Mouse (Mus musculus): Measurements from ENCODE around the gene Tmem171. TPM values are rescaled to one million over a fixed set of nuclear protein-coding genes. Genes with fewer than 3 reads are reported as not detected.

Tmem171 gene
- polyA plus RNA-seq, 1 experiment: 16.9 TPM

DNA sequence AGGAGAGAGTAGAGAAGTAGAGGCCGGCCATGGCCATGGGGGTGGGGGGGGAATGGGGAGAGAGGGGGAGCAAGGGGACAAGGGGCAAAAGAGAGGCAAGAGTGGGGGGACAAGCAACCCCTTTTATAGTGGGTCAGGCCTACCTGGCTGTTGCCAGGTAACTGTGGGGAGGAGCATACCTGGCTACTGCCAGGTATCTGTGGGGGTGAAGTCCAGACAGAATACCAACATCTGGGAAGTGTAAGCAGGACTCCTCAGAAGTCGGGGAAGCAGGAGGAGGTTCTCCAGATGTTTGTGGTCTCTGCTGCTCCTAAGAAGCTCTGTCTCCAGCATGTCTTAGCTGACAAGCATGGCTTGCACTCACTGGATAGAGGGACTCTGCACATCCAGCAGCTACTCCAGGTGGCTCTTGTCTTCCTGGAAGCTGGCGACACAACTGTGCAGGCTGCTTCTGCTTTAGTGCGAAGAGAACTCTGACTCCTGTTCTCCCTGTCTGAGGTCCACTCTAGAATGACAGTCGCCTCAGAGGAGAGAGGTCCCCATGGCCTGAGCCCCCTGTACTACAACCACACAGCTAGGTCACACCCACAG is 14.1 kb downstream of the Tmem171 start:
- no peak overlapping the region for H3K4me3 ChIP-seq (ENCODE audit: insufficient read depth, low read length)
- no peak overlapping the region for H3K27ac ChIP-seq (ENCODE audit: insufficient read depth, low read depth, low read length)
- TF ChIP-seq CTCF (IDR thresholded peaks at IDR 0.05; ENCODE audit: low read depth, low read length): no peak
- no peak for TF ChIP-seq POLR2A (IDR thresholded peaks at IDR 0.05; ENCODE audit: borderline replicate concordance, low read depth, low read length)
- H3K4me1 ChIP-seq (ENCODE audit: control insufficient read depth, insufficient read depth, low read length): peaks cover 15% of the 10 kb centered on the region

GRCm38 (mm10) chr13:98679631-98680041 is 15.0 kb downstream of the Tmem171 start:
- no peak overlapping the region for H3K27ac ChIP-seq (ENCODE audit: insufficient read depth, low read depth, low read length)
- H3K4me3 ChIP-seq (ENCODE audit: insufficient read depth, low read length): no peak overlapping the region
- H3K4me1 ChIP-seq (ENCODE audit: control insufficient read depth, insufficient read depth, low read length): peaks cover 10% of the 10 kb centered on the region
- no peak for TF ChIP-seq POLR2A (IDR thresholded peaks at IDR 0.05; ENCODE audit: borderline replicate concordance, low read depth, low read length)
- TF ChIP-seq CTCF (IDR thresholded peaks at IDR 0.05; ENCODE audit: low read depth, low read length): no peak

DNA sequence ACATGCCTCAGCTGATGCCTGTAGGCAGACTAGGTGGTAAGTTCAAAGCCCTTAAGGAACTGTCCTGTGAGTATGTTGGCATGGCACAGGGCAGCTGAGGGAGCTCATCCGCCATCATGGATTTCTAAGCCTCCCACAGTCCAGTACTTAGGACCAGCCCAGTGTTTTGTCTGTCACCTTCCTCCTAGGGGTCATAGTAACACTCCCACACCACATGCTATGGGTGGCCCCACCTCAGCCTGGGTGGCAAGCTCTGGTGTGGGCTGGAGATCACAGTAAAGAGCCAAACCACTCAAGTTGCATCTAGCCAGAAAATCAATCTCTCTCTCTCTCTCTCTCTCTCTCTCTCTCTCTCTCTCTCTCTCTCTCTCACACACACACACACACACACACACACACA is 15.4 kb downstream of the Tmem171 start:
- no peak overlapping the region for H3K4me3 ChIP-seq (ENCODE audit: insufficient read depth, low read length)
- H3K4me1 ChIP-seq (ENCODE audit: control insufficient read depth, insufficient read depth, low read length): peaks cover 7% of the 10 kb centered on the region
- TF ChIP-seq POLR2A (IDR thresholded peaks at IDR 0.05; ENCODE audit: borderline replicate concordance, low read depth, low read length): no peak
- no peak for TF ChIP-seq CTCF (IDR thresholded peaks at IDR 0.05; ENCODE audit: low read depth, low read length)
- H3K27ac ChIP-seq (ENCODE audit: insufficient read depth, low read depth, low read length): no peak overlapping the region

DNA sequence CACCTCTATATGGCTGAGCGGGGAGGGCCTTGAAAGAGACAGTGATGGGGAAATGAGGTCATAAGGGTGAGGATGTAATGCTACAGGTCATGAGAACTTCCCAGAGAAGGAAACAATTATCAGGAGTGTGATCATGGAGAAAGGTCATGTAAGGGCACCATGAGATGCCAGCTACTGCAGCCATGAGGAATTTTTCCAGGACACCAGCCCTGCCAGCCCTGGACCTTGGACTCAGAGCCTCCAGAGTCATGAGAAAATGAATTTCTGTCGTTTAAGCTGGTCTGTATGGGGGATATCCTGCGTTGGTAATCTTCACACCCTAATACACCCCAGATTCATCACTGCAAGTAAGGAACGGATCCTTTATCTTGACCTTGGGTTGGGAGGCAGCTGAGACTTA is 20.7 kb downstream of the Tmem171 start:
- H3K27ac ChIP-seq (ENCODE audit: insufficient read depth, low read depth, low read length): no peak overlapping the region
- TF ChIP-seq POLR2A (IDR thresholded peaks at IDR 0.05; ENCODE audit: borderline replicate concordance, low read depth, low read length) (no peak), CTCF (IDR thresholded peaks at IDR 0.05; ENCODE audit: low read depth, low read length) (no peak)
- H3K4me3 ChIP-seq (ENCODE audit: insufficient read depth, low read length): no peak overlapping the region
- H3K4me1 ChIP-seq (ENCODE audit: control insufficient read depth, insufficient read depth, low read length): no peaks in the 10 kb centered on the region

DNA sequence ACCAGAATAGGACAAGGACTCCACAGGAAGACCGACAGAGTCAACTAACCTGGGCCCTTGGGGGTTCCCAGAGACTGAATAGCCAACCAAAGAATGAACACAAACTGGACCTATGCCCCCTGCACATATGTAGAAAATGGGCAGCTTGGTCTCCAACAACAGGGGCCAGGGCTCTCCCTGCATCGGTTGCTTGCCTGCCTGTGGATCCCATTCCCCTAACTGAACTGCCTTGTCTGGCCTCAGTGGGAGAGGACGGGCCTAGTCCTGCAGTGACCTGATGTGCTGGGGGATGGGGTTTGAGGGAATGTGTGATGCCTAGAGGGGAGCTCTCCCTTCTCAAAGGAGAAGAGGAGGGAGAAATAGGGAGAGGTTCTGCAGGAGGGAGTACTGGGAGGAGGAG is 25.3 kb downstream of the Tmem171 start:
- Histone ChIP-seq H3K4me1 (ENCODE audit: control insufficient read depth, insufficient read depth, low read length) (no peaks in the 10 kb centered on the region), H3K4me3 (ENCODE audit: insufficient read depth, low read length) (no peak overlapping the region), H3K27ac (ENCODE audit: insufficient read depth, low read depth, low read length) (no peak overlapping the region)
- no peak for TF ChIP-seq POLR2A (IDR thresholded peaks at IDR 0.05; ENCODE audit: borderline replicate concordance, low read depth, low read length)
- TF ChIP-seq CTCF (IDR thresholded peaks at IDR 0.05; ENCODE audit: low read depth, low read length): no peak

GRCm38 (mm10) chr13:98667316-98667715 is 27.3 kb downstream of the Tmem171 start:
- no peak overlapping the region for H3K27ac ChIP-seq (ENCODE audit: insufficient read depth, low read depth, low read length)
- TF ChIP-seq POLR2A (IDR thresholded peaks at IDR 0.05; ENCODE audit: borderline replicate concordance, low read depth, low read length) (no peak), CTCF (IDR thresholded peaks at IDR 0.05; ENCODE audit: low read depth, low read length) (no peak)

DNA sequence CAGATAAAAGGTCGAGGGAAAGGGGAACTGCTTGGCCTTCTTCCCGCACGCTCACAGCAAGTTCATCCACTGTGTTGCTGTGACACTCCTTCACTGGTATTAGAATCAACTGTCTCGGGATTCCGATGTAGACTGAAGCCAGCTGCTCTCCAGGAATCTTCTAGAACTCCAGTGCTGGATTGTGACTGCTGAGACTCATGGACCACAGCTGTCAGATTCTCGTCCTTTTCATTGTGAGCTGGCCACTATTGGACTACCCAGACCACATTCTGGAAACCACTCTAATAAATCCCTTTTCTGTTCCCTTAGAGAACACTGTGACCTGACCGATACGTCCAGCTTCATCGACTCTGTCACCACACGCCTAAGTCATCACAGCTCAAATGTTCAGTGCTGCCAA is 29.4 kb downstream of the Tmem171 start:
- Histone ChIP-seq H3K4me3 (ENCODE audit: insufficient read depth, low read length) (no peak overlapping the region), H3K27ac (ENCODE audit: insufficient read depth, low read depth, low read length) (no peak overlapping the region), H3K4me1 (ENCODE audit: control insufficient read depth, insufficient read depth, low read length) (no peaks in the 10 kb centered on the region)
- TF ChIP-seq POLR2A (IDR thresholded peaks at IDR 0.05; ENCODE audit: borderline replicate concordance, low read depth, low read length): no peak
- TF ChIP-seq CTCF (IDR thresholded peaks at IDR 0.05; ENCODE audit: low read depth, low read length): no peak

More at GRCm38 (mm10) chr13:98667316-98667715, 27.3 kb downstream of the Tmem171 start:
- no peak overlapping the region for H3K4me3 ChIP-seq (ENCODE audit: insufficient read depth, low read length)
- no peaks in the 10 kb centered on the region for H3K4me1 ChIP-seq (ENCODE audit: control insufficient read depth, insufficient read depth, low read length)

GRCm38 (mm10) chr13:98662173-98662675 is 32.4 kb downstream of the Tmem171 start:
- no peak overlapping the region for H3K27ac ChIP-seq (ENCODE audit: insufficient read depth, low read depth, low read length)
- TF ChIP-seq POLR2A (IDR thresholded peaks at IDR 0.05; ENCODE audit: borderline replicate concordance, low read depth, low read length) (no peak), CTCF (IDR thresholded peaks at IDR 0.05; ENCODE audit: low read depth, low read length) (no peak)
- H3K4me1 ChIP-seq (ENCODE audit: control insufficient read depth, insufficient read depth, low read length): peaks cover 2% of the 10 kb centered on the region; the same call in 1 of the 2 replicates
- H3K4me3 ChIP-seq (ENCODE audit: insufficient read depth, low read length): no peak overlapping the region

DNA sequence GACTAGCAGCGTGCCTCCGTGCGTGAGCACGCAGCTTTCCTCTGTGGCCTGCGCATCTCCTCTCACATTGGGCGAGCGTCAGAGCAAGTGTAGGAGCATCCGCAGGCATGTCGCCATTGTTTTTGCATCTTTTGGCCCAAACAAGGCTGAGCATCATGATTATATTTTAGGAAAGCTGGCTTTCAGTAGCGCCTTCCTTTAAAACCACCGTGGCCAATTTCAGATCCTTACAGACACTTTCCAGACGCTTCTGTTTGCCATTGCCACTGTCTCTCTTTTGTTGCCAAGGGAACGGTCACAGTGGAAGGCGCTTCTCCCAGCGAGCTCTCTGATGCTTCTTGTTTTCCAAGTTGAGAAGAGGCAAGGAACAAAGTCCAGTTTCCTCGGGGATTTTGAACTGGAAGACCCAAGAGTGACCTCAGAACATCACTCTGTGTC is 38.6 kb downstream of the Tmem171 start:
- TF ChIP-seq POLR2A (IDR thresholded peaks at IDR 0.05; ENCODE audit: borderline replicate concordance, low read depth, low read length) (no peak), CTCF (IDR thresholded peaks at IDR 0.05; ENCODE audit: low read depth, low read length) (no peak)
- no peak overlapping the region for H3K4me3 ChIP-seq (ENCODE audit: insufficient read depth, low read length)
- peaks cover 15% of the 10 kb centered on the region for H3K4me1 ChIP-seq (ENCODE audit: control insufficient read depth, insufficient read depth, low read length)
- no peak overlapping the region for H3K27ac ChIP-seq (ENCODE audit: insufficient read depth, low read depth, low read length)

DNA sequence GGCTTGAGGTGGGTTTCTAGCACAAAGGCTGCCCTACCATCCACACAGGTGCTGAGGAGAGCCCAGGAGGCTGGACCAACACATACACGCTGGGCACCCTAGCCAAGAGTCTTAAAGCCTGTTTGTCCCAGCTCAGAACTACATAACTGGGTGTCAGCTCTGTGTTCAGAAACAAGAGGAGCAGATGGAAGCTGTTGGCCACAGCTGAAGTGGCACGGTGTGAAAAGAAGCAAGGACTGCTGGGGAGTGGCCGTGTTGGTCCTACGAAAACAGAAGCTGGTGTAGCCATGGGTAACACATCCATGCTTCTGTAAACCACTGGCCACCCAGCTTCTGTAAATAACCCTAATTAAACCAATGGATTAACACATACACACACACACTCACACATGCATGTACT is 39.3 kb downstream of the Tmem171 start:
- no peak overlapping the region for H3K4me3 ChIP-seq (ENCODE audit: insufficient read depth, low read length)
- TF ChIP-seq POLR2A (IDR thresholded peaks at IDR 0.05; ENCODE audit: borderline replicate concordance, low read depth, low read length) (no peak), CTCF (IDR thresholded peaks at IDR 0.05; ENCODE audit: low read depth, low read length) (no peak)
- peaks cover 15% of the 10 kb centered on the region for H3K4me1 ChIP-seq (ENCODE audit: control insufficient read depth, insufficient read depth, low read length)
- no peak overlapping the region for H3K27ac ChIP-seq (ENCODE audit: insufficient read depth, low read depth, low read length)
